20 mouse cellular contexts compared by ENCODE assay signal in genomic region chr4:140063153-140063671, GRCm38 (mm10).
DNase-seq lines count a peak whose midpoint lies in the region; ATAC-seq and TF ChIP-seq lines count a peak whose summit lies in the region.
"Had no signal": no experiment of that assay in that cellular context is flagged by ENCODE, and none has a peak within 500 bp of the region (broad histone marks: within the 10 kb centered on the region; RNA-seq: fewer than 3 reads in every experiment).

No protein-coding gene starts in this region.

- H3K4me3 ChIP-seq in hindbrain, postnatal 0 days (ENCODE audit: low read length), result no peak overlapping the region
- H3K4me3 ChIP-seq in hindbrain, embryonic 10.5 days, result no peak overlapping the region
- H3K4me3 ChIP-seq in kidney, embryonic 15.5 days (replicated peaks), result no peak overlapping the region
- no peak overlapping the region for H3K4me3 ChIP-seq in kidney, postnatal 0 days (replicated peaks; ENCODE audit: low read depth, low read length)
- H3K4me3 ChIP-seq: embryonic facial prominence, embryonic 10.5 days; embryonic facial prominence, embryonic 12.5 days; forebrain, embryonic 13.5 days had no signal

- DNase-seq in hindbrain, postnatal 0 days (ENCODE audit: low spot score), result no peak
- no peak for DNase-seq in hindbrain, embryonic 10.5 days (ENCODE audit: low spot score)
- no peak for DNase-seq in kidney, postnatal 25 days
- DNase-seq in kidney, postnatal 0 days (ENCODE audit: low spot score), result peak; percentile 62
- DNase-seq in kidney, adult 18-20 months, result no peak
- peak; percentile 46 for DNase-seq in brain, embryonic 14.5 days (ENCODE audit: low read depth)
- DNase-seq: adrenal gland, adult 2 months; adrenal gland, postnatal 10 days; adrenal gland, postnatal 25 days; cerebellum, adult 11-12 months; cerebellum, adult 2 months; cerebellum, adult 9-10 months; cerebellum, postnatal 10 days; cerebellum, postnatal 25 days; forebrain, postnatal 0 days had no signal

- H3K9ac ChIP-seq in hindbrain, postnatal 0 days (replicated peaks; ENCODE audit: low read length), result no peak overlapping the region
- no peak overlapping the region for H3K9ac ChIP-seq in kidney, embryonic 15.5 days
- no peak overlapping the region for H3K9ac ChIP-seq in kidney, postnatal 0 days (ENCODE audit: low read depth, low read length)
- H3K9ac ChIP-seq: embryonic facial prominence, embryonic 12.5 days; forebrain, embryonic 13.5 days; forebrain, postnatal 0 days had no signal

- H3K9me3 ChIP-seq in hindbrain, postnatal 0 days (ENCODE audit: low read length), result no peaks in the 10 kb centered on the region
- H3K9me3 ChIP-seq in hindbrain, embryonic 10.5 days, result peaks cover 6% of the 10 kb centered on the region; the same call in 1 of the 2 replicates
- H3K9me3 ChIP-seq in kidney, embryonic 15.5 days (replicated peaks), result peaks cover 2% of the 10 kb centered on the region; the same call in 1 of the 2 replicates
- H3K9me3 ChIP-seq in kidney, postnatal 0 days (replicated peaks; ENCODE audit: low read length), result no peaks in the 10 kb centered on the region
- H3K9me3 ChIP-seq: embryonic facial prominence, embryonic 12.5 days; forebrain, embryonic 13.5 days had no signal

- no peaks in the 10 kb centered on the region for H3K36me3 ChIP-seq in hindbrain, postnatal 0 days (ENCODE audit: insufficient read depth, low read length)
- no peaks in the 10 kb centered on the region for H3K36me3 ChIP-seq in hindbrain, embryonic 10.5 days
- H3K36me3 ChIP-seq in kidney, embryonic 15.5 days, result no peaks in the 10 kb centered on the region
- no peaks in the 10 kb centered on the region for H3K36me3 ChIP-seq in kidney, postnatal 0 days (ENCODE audit: insufficient read depth, low read length)
- H3K36me3 ChIP-seq: embryonic facial prominence, embryonic 10.5 days; embryonic facial prominence, embryonic 12.5 days had no signal

- H3K4me2 ChIP-seq in hindbrain, postnatal 0 days (ENCODE audit: low read depth, low read length), result no peak overlapping the region
- H3K4me2 ChIP-seq in kidney, embryonic 15.5 days, result no peak overlapping the region
- H3K4me2 ChIP-seq in kidney, postnatal 0 days (ENCODE audit: low read length), result no peak overlapping the region
- H3K4me2 ChIP-seq: embryonic facial prominence, embryonic 12.5 days; forebrain, embryonic 13.5 days had no signal

- no peak for TF ChIP-seq POLR2A in brain, embryonic 14.5 days (IDR thresholded peaks at IDR 0.05; ENCODE audit: borderline replicate concordance, extremely low read depth, insufficient read depth, insufficient read length, poor library complexity, severe bottlenecking)

- WGBS in hindbrain, postnatal 0 days, result 64% methylated on average over 13 of the region's 13 CpGs
- 85% methylated on average over 13 of the region's 13 CpGs for WGBS in hindbrain, embryonic 10.5 days
- 33% methylated on average over 13 of the region's 13 CpGs for WGBS in kidney, embryonic 15.5 days
- WGBS in kidney, postnatal 0 days, result 16% methylated on average over 13 of the region's 13 CpGs

- H3K27me3 ChIP-seq in hindbrain, postnatal 0 days (ENCODE audit: insufficient read depth, low read length), result no peaks in the 10 kb centered on the region
- H3K27me3 ChIP-seq in hindbrain, embryonic 10.5 days (ENCODE audit: insufficient read depth, poor library complexity, severe bottlenecking), result no peaks in the 10 kb centered on the region
- H3K27me3 ChIP-seq in kidney, embryonic 15.5 days, result peaks cover 74% of the 10 kb centered on the region
- H3K27me3 ChIP-seq in kidney, postnatal 0 days (ENCODE audit: insufficient read depth, low read length), result no peaks in the 10 kb centered on the region; the same call in 1 of the 2 replicates
- H3K27me3 ChIP-seq: embryonic facial prominence, embryonic 12.5 days; forebrain, embryonic 13.5 days had no signal

- no peak overlapping the region for H3K27ac ChIP-seq in hindbrain, postnatal 0 days
- H3K27ac ChIP-seq in hindbrain, embryonic 10.5 days, result no peak overlapping the region
- H3K27ac ChIP-seq in kidney, embryonic 15.5 days, result no peak overlapping the region
- no peak overlapping the region for H3K27ac ChIP-seq in kidney, postnatal 0 days
- H3K27ac ChIP-seq: embryonic facial prominence, embryonic 10.5 days; embryonic facial prominence, embryonic 12.5 days; forebrain, embryonic 13.5 days had no signal

- ATAC-seq in hindbrain, postnatal 0 days, result 0 out of 2 replicates have a peak, but pooled peaks have one; percentile 48
- peak; percentile 80 for ATAC-seq in kidney, embryonic 15.5 days (replicated peaks; ENCODE audit: low FRiP score)
- ATAC-seq in kidney, postnatal 0 days (replicated peaks; ENCODE audit: low FRiP score, low read depth), result peak; percentile 65; the same call in 1 of the 2 replicates
- ATAC-seq in frontal cortex, adult (ENCODE audit: low TSS enrichment), result no peak
- ATAC-seq: forebrain, embryonic 13.5 days; forebrain, postnatal 0 days had no signal

- no peaks in the 10 kb centered on the region for H3K4me1 ChIP-seq in hindbrain, postnatal 0 days (ENCODE audit: insufficient read depth, low read length)
- H3K4me1 ChIP-seq in hindbrain, embryonic 10.5 days (replicated peaks), result peaks cover 6% of the 10 kb centered on the region; the same call in 1 of the 2 replicates
- 0 out of 2 replicates have a peak, but pooled peaks cover 10% of the 10 kb centered on the region for H3K4me1 ChIP-seq in kidney, embryonic 15.5 days
- no peaks in the 10 kb centered on the region for H3K4me1 ChIP-seq in kidney, postnatal 0 days (replicated peaks; ENCODE audit: insufficient read depth, low read length)
- H3K4me1 ChIP-seq: embryonic facial prominence, embryonic 12.5 days; forebrain, embryonic 13.5 days had no signal

- no peak for TF ChIP-seq CTCF in hindbrain, postnatal 0 days (IDR thresholded peaks at IDR 0.05; ENCODE audit: low read depth)
- no peak for TF ChIP-seq CTCF in kidney, postnatal 0 days (IDR thresholded peaks at IDR 0.05; ENCODE audit: low read depth)
- no peak for TF ChIP-seq CTCF in brain, embryonic 14.5 days (IDR thresholded peaks at IDR 0.05; ENCODE audit: borderline replicate concordance, extremely low read depth, insufficient read depth, insufficient read length)

Comparison
In these comparisons a context has a peak if more than half of its experiments do, and no peak if none do; other contexts are left out.
1. DNase-seq: peak in kidney, postnatal 0 days (single experiment) and brain, embryonic 14.5 days (single experiment); none in hindbrain, postnatal 0 days (single experiment), hindbrain, embryonic 10.5 days (single experiment), kidney, postnatal 25 days (0 of 2) and kidney, adult 18-20 months (single experiment).